Mouse (Mus musculus): Measurements from ENCODE around the gene Csnka2ip.

DNA sequence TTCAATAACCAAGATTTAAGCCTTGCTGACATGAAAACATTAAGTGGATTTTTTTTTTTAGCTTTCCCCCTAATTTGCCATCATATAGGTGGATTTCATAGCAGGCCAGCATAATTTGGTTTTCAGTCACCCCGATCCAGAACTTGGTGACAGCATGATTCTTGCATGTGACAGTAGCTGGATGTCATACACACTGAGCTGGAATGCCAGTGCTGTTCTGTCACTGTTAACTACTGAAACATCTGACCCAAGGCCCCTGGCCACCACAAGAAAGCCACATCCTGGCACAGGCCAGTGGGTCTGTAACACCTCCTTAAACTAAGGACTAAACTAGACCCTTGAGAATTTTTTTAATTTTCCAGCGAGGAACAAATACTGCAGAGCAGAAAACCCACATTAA lies 15.4 kb downstream of the Csnka2ip start:
- TF ChIP-seq CTCF (IDR thresholded peaks at IDR 0.05; ENCODE audit: borderline replicate concordance, extremely low read depth, insufficient read depth, insufficient read length) (no peak), POLR2A (IDR thresholded peaks at IDR 0.05; ENCODE audit: borderline replicate concordance, extremely low read depth, insufficient read depth, insufficient read length, poor library complexity, severe bottlenecking) (no peak)

Data from brain, embryonic 14.5 days (tissue).